Mouse (Mus musculus) heart, embryonic 16.5 days (tissue): ENCODE measurements around the gene Uchl1. TPM values are rescaled to one million over a fixed set of nuclear protein-coding genes. Genes with fewer than 3 reads are reported as not detected.

Source experiments
- ATAC-seq: fragments of 200-750 bp; cut with Nextera tagmentation; replicated peaks from 2 replicates; pipeline ENCODE4 v1.8.0; 2017; ENCODE audit warnings: moderate number of reproducible peaks; ENCODE audit not compliant: insufficient read depth, low FRiP score; ENCODE audit errors: extremely low read depth
- H3K27ac ChIP-seq: fragments of 300-500 bp; sonication (generic); 2 replicates; pipeline ENCODE4 v1.5.1; 2014; ENCODE audit warnings: mild to moderate bottlenecking, low read length, control low read depth, moderate library complexity
- H3K27me3 ChIP-seq: fragments of 300-500 bp; sonication (generic); 2 replicates; pipeline ENCODE4 v1.6.1; 2014; ENCODE audit warnings: low read length, mixed read lengths; ENCODE audit not compliant: control insufficient read depth, insufficient read depth
- H3K36me3 ChIP-seq: fragments of 300-500 bp; sonication (generic); 2 replicates; pipeline ENCODE4 v1.6.1; 2014; ENCODE audit not compliant: control insufficient read depth, insufficient read depth
- H3K4me1 ChIP-seq: fragments of 300-500 bp; sonication (generic); 2 replicates; pipeline ENCODE4 v1.6.1; 2014; ENCODE audit warnings: low read length, mixed read lengths; ENCODE audit not compliant: control insufficient read depth, insufficient read depth
- H3K4me2 ChIP-seq: fragments of 300-500 bp; sonication (generic); 2 replicates; pipeline ENCODE4 v1.6.1; 2014; ENCODE audit warnings: low read depth, mild to moderate bottlenecking, control low read depth, low read length
- H3K4me3 ChIP-seq: fragments of 300-500 bp; sonication (generic); 2 replicates; pipeline ENCODE4 v1.5.1; 2014; ENCODE audit warnings: mild to moderate bottlenecking, control low read depth, low read length
- H3K9ac ChIP-seq: fragments of 300-500 bp; sonication (generic); 2 replicates; pipeline ENCODE4 v1.6.1; 2014; ENCODE audit warnings: low read length, control low read depth
- H3K9me3 ChIP-seq: fragments of 300-500 bp; sonication (generic); replicated peaks from 2 replicates; pipeline ENCODE4 v1.6.1; 2016; ENCODE audit warnings: low read length; ENCODE audit not compliant: control insufficient read depth
- WGBS: fragments of 180-500 bp; shearing (Covaris S2); extraction: QIAGEN DNeasy Blood & Tissue Kit; methylation state at CpG from one replicate; pipeline ENCODE4 v1.1.7; 2014; 5-methylcytosine and 5-hydroxymethylcytosine counted together
- polyA plus RNA-seq: library from polyadenylated mRNA; unstranded; fragments of >200 nt; fragmentation: Nextera tagmentation; extraction: Ambion mirVana; gene quantifications from 2 replicates; pipeline ENCODE4 v1.2.1, GENCODE M21; 2015

The Uchl1 gene
- polyA plus RNA-seq, 1 experiment from 2014 or later: 76.8 TPM

- Histone ChIP-seq H3K27ac (no peak overlapping the region), H3K4me2 (no peak overlapping the region), H3K9ac (no peak overlapping the region), H3K27me3 (peaks cover 45% of the 10 kb centered on the region), H3K4me3 (no peak overlapping the region), H3K4me1 (peaks cover 7% of the 10 kb centered on the region), H3K9me3 (0 out of 2 replicates have a peak, but pooled peaks cover 4% of the 10 kb centered on the region), H3K36me3 (no peaks in the 10 kb centered on the region)
- WGBS: 50% methylated on average over 3 of the region's 3 CpGs
- no peak for ATAC-seq
Observed at GRCm38 (mm10) chr5:66718413-66718812, 42.5 kb downstream of the Uchl1 start.

GRCm38 (mm10) chr5:66718880-66719279 is 43.0 kb downstream of the Uchl1 start:
- ATAC-seq: no peak
- H3K4me1 ChIP-seq: peaks cover 7% of the 10 kb centered on the region
- no peak overlapping the region for H3K4me3 ChIP-seq
- H3K36me3 ChIP-seq: no peaks in the 10 kb centered on the region
- no peak overlapping the region for H3K27ac ChIP-seq
- H3K4me2 ChIP-seq: no peak overlapping the region
- 77% methylated on average over 7 of the region's 7 CpGs for WGBS
- H3K27me3 ChIP-seq: peaks cover 44% of the 10 kb centered on the region
- 0 out of 2 replicates have a peak, but pooled peaks cover 4% of the 10 kb centered on the region for H3K9me3 ChIP-seq
- H3K9ac ChIP-seq: no peak overlapping the region

- Histone ChIP-seq H3K27me3 (peaks cover 49% of the 10 kb centered on the region), H3K9me3 (0 out of 2 replicates have a peak, but pooled peaks cover 4% of the 10 kb centered on the region), H3K4me2 (no peak overlapping the region), H3K4me3 (no peak overlapping the region), H3K4me1 (peaks cover 2% of the 10 kb centered on the region), H3K9ac (no peak overlapping the region), H3K27ac (no peak overlapping the region), H3K36me3 (no peaks in the 10 kb centered on the region)
- no peak for ATAC-seq
- WGBS: 48% methylated on average over 5 of the region's 5 CpGs
Observed at GRCm38 (mm10) chr5:66720921-66721320, 45.0 kb downstream of the Uchl1 start.

GRCm38 (mm10) chr5:66722586-66722985 is 46.7 kb downstream of the Uchl1 start:
- H3K4me2 ChIP-seq: no peak overlapping the region
- H3K27ac ChIP-seq: peak overlapping the region; percentile 64
- H3K4me3 ChIP-seq: no peak overlapping the region
- H3K4me1 ChIP-seq: no peaks in the 10 kb centered on the region; the same call in 1 of the 2 replicates
- H3K9ac ChIP-seq: no peak overlapping the region
- no peak for ATAC-seq
- no peaks in the 10 kb centered on the region for H3K9me3 ChIP-seq
- H3K36me3 ChIP-seq: no peaks in the 10 kb centered on the region
- H3K27me3 ChIP-seq: peaks cover 47% of the 10 kb centered on the region
- 65% methylated on average over 9 of the region's 9 CpGs for WGBS

- ATAC-seq: peak; percentile 49
- 43% methylated on average over 4 of the region's 4 CpGs for WGBS
- H3K27me3 ChIP-seq: peaks cover 43% of the 10 kb centered on the region
Observed at GRCm38 (mm10) chr5:66723037-66723436, 47.1 kb downstream of the Uchl1 start.

GRCm38 (mm10) chr5:66723626-66724025 is 47.7 kb downstream of the Uchl1 start:
- H3K9ac ChIP-seq: no peak overlapping the region
- ATAC-seq: no peak
- H3K4me1 ChIP-seq: no peaks in the 10 kb centered on the region; the same call in 1 of the 2 replicates
- peak overlapping the region; percentile 64 for H3K27ac ChIP-seq
- H3K4me3 ChIP-seq: no peak overlapping the region
- H3K27me3 ChIP-seq: peaks cover 43% of the 10 kb centered on the region
- H3K4me2 ChIP-seq: no peak overlapping the region
- no peaks in the 10 kb centered on the region for H3K36me3 ChIP-seq
- no peaks in the 10 kb centered on the region for H3K9me3 ChIP-seq
- 62% methylated on average over 3 of the region's 3 CpGs for WGBS

More at GRCm38 (mm10) chr5:66723037-66723436, 47.1 kb downstream of the Uchl1 start:
- no peaks in the 10 kb centered on the region for H3K9me3 ChIP-seq
- no peaks in the 10 kb centered on the region; the same call in 1 of the 2 replicates for H3K4me1 ChIP-seq
- H3K4me2 ChIP-seq: no peak overlapping the region
- no peak overlapping the region for H3K9ac ChIP-seq
- no peaks in the 10 kb centered on the region for H3K36me3 ChIP-seq
- H3K27ac ChIP-seq: peak overlapping the region; percentile 64
- no peak overlapping the region for H3K4me3 ChIP-seq

GRCm38 (mm10) chr5:66729306-66729705 is 53.4 kb downstream of the Uchl1 start:
- peaks cover 27% of the 10 kb centered on the region for H3K27me3 ChIP-seq
- no peak for ATAC-seq
- H3K4me2 ChIP-seq: no peak overlapping the region
- no peak overlapping the region for H3K4me3 ChIP-seq
- WGBS: 89% methylated on average over 4 of the region's 4 CpGs
- H3K9ac ChIP-seq: no peak overlapping the region
- H3K27ac ChIP-seq: no peak overlapping the region
- no peaks in the 10 kb centered on the region for H3K9me3 ChIP-seq
- no peaks in the 10 kb centered on the region for H3K36me3 ChIP-seq
- no peaks in the 10 kb centered on the region for H3K4me1 ChIP-seq

GRCm38 (mm10) chr5:66730621-66731301 is 54.9 kb downstream of the Uchl1 start:
- no peak overlapping the region for H3K27ac ChIP-seq
- ATAC-seq: peak; percentile 58
- WGBS: 45% methylated on average over 11 of the region's 11 CpGs

GRCm38 (mm10) chr5:66731302-66731697 is 55.4 kb downstream of the Uchl1 start:
- H3K9ac ChIP-seq: no peak overlapping the region
- H3K36me3 ChIP-seq: no peaks in the 10 kb centered on the region
- H3K27me3 ChIP-seq: peaks cover 15% of the 10 kb centered on the region
- H3K27ac ChIP-seq: no peak overlapping the region
- no peak overlapping the region for H3K4me3 ChIP-seq
- no peaks in the 10 kb centered on the region for H3K9me3 ChIP-seq
- no peak overlapping the region for H3K4me2 ChIP-seq
- no peaks in the 10 kb centered on the region for H3K4me1 ChIP-seq
- ATAC-seq: no peak
- WGBS: 81% methylated on average over 1 of the region's 1 CpGs

More at GRCm38 (mm10) chr5:66730621-66731301, 54.9 kb downstream of the Uchl1 start:
- Histone ChIP-seq H3K27me3 (peaks cover 18% of the 10 kb centered on the region), H3K4me3 (no peak overlapping the region), H3K4me1 (no peaks in the 10 kb centered on the region), H3K9me3 (no peaks in the 10 kb centered on the region), H3K4me2 (no peak overlapping the region), H3K9ac (no peak overlapping the region), H3K36me3 (no peaks in the 10 kb centered on the region)
